Mouse (Mus musculus) B cell, adult 62 days (primary cell): ENCODE measurements around the gene Ipcef1. TPM values are rescaled to one million over a fixed set of nuclear protein-coding genes. Genes with fewer than 3 reads are reported as not detected.

Experiments
- total RNA-seq: library from RNA; stranded (reverse); gene quantifications from 4 replicates; pipeline ENCODE4 v1.2.4, GENCODE M21; 2023

Gene Ipcef1
- 11.7 to 13.7 TPM (median 12.7 TPM) in 4 replicates for total RNA-seq

GRCm38 (mm10) chr10:7052315-7053017 lies at the start of gene Ipcef1:
TSS of gene Ipcef1 (minus strand) at chr10:7052478.

Other genes starting within 250 kb of the Ipcef1 start
- gene Cnksr3, start 159.8 kb upstream of the Ipcef1 start, total RNA-seq: 9.9 to 11.7 TPM (median 10.8 TPM) in 4 replicates